Mouse (Mus musculus) embryonic fibroblast, embryonic 13.5 days (primary cell): ENCODE data around the gene Ubxn7.

ENCODE experiments used
- CTCF ChIP-seq: IDR thresholded peaks from 2 replicates; pipeline ENCODE4 v1.5.1; 2011; ENCODE audit warnings: mild to moderate bottlenecking, control low read depth, low read length, moderate library complexity, borderline replicate concordance; ENCODE audit not compliant: insufficient read depth
- POLR2A ChIP-seq: IDR thresholded peaks from 2 replicates; pipeline ENCODE4 v1.6.1; 2011; ENCODE audit warnings: low read depth, mild to moderate bottlenecking, control low read depth, low read length, moderate library complexity

DNA sequence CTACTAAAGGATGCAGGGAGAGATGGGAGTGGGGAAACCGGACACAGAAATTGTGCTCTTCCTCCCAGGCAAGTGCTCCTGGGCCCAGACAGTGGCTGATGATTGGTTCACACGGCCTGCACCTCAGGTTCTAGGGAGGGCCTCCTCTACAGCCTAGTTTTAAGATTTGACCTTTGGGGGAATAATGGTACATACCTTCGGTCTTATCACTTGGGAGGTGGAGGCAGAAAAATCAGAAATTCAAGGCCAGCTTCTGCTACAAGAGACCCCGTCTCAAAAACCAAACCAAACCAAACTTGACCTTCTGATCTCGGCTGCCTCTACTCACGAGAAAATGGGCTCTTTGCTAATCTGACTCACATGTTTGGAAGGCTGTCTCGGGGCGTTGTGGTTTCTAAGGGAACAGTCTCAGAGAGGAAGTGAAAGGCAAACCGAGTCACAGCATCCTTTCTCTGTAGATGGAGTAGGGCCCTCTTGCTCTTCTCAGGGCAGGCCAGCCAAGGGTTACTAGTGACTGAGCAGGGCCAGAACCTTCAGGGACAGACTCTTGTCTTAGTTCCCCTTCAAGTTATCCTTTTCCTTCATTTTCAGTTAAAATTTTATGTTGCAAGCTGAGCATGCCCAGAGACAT, 69.4 kb downstream of the Ubxn7 start:
- no peak for TF ChIP-seq POLR2A
- no peak for TF ChIP-seq CTCF
